Mouse (Mus musculus): ENCODE data around the gene Il18r1. TPM values are rescaled to one million over a fixed set of nuclear protein-coding genes. Genes with fewer than 3 reads are reported as not detected.

Il18r1 gene
- not detected in 2 replicates for polyA plus RNA-seq (2016; fragmentation: Nextera tagmentation; extraction: Ambion mirVana)

DNA sequence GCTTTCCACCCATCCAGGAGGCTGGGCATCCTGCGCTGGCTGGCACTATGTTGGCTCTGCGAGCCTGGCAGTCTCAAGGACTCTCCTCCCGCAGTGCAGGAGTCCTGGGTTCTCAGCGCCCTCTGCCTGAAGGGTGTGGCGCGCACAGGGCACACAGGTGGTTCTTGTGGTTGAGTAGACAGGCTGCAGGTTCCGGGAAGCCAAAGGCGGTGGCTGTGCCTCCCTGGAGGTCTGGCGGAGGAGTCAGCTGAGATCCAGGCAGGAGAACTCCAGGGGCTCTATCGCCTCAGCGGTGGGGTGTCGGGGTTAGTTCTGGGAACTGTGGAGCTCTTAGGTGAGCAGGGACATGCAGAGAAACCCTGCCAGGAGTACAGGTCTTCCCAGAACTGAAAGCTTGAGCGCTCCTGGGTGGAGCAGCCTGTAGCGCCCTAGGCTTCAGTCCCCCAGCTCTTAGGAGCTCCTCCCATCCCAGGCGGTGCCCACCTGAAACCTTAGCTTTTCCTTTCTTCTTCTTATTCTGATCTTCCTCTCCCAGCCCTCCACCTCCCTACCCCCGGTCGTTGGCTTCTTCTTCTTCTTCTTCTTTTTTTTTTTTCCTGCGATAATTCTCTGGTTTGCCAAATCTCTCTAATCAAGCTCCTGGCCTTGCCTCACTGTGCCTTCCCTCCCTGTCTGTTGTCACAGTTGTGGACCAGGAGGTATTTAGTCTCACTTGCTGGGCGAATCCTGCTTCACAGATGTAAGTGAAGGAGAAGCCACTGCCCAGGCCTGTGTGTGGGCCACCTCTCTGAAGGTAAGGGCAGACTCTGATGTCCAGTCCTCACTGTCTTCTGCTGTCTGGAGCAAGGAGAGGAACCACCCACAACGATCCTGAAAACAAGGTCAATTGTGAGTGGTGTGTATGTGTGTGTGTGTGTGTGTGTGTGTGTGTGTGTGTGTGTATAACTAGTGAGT, at the start of gene Il18r1:
Gene Il18r1, plus strand, starts transcription at position 76 of the 954 bp plus-strand sequence.
- peak; percentile 11 for DNase-seq (ENCODE audit: low spot score)
- H3K36me3 ChIP-seq (replicated peaks): no peaks in the 10 kb centered on the region
- H3K9me3 ChIP-seq: no peaks in the 10 kb centered on the region
- no peak within 1 kb of the TSS for H3K4me3 ChIP-seq
- no peaks in the 10 kb centered on the region for H3K27me3 ChIP-seq (replicated peaks; ENCODE audit: low read depth, poor library complexity, severe bottlenecking)
- no peaks in the 10 kb centered on the region for H3K4me1 ChIP-seq
- WGBS: 42% methylated on average over 20 of the region's 20 CpGs
- H3K27ac ChIP-seq (replicated peaks): no peak within 1 kb of the TSS

DNA sequence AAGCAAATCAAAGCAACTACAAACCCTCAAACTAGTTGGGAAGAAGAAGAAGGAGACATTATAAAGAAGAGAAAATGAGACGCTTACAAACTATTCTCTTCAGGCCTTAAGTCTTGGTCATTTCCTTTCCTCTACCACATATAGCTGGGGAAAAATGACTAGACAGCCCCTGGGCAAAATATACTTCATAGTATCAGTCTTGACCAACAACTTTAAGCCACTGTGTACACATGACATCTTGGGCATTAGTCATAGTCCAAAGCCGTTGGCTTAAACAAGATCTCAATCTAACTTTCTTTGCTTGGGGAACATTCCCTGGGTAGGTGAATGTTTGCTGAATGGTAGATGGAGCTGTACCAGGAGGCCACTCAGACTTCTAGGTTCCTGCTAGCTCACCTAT, 48.3 kb upstream of the Il18r1 start:
- H3K27me3 ChIP-seq (replicated peaks; ENCODE audit: low read depth, poor library complexity, severe bottlenecking): no peaks in the 10 kb centered on the region
- no peak overlapping the region for H3K27ac ChIP-seq (replicated peaks)
- WGBS: 90% methylated on average over 2 of the region's 2 CpGs
- no peaks in the 10 kb centered on the region for H3K9me3 ChIP-seq
- no peaks in the 10 kb centered on the region for H3K36me3 ChIP-seq (replicated peaks)
- H3K4me1 ChIP-seq: no peaks in the 10 kb centered on the region
- no peak overlapping the region for H3K4me3 ChIP-seq
- no peak for DNase-seq (ENCODE audit: low spot score)

DNA sequence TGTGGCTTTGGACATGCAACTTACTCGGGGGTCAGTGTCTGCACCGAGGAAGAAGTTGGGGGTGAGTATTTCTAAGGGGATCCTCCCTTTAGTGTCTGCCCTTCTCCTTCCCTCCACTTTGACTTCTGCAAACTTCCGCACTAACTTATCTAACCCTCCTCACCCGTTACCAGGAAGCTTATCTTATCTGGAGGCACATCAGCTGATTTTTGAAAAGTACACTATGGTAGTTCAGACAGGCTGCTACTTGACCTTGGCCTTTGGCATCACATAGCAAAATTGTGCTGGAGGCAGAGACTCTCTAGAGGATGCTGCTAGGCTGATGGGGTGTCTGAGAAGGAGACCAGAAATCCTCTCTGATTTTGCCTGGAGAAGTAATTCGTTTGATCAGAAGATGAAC, 46.8 kb upstream of the Il18r1 start:
- no peak overlapping the region for H3K4me3 ChIP-seq
- WGBS: 73% methylated on average over 5 of the region's 5 CpGs
- no peak for DNase-seq (ENCODE audit: low spot score)

DNA sequence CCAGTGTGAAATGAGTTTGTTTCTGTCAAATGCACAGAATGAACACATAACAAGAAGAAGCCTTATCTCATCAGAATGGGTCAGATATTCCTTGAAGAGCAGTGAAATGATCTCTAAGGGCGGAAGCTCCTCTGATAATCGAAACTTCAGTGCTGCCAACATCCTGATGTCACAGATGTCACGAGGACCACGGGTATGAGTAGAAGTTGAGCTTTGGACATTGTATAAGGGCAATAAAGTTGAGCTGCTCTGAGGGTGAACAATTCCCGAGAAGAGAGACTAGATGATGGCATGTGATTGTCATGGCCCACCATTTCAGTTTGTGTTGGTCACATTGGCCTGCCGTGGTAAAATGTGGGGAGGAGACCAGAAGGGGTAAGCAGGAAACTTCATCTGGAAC, 41.5 kb upstream of the Il18r1 start:
- Histone ChIP-seq H3K4me1 (no peaks in the 10 kb centered on the region), H3K4me3 (no peak overlapping the region), H3K36me3 (replicated peaks) (no peaks in the 10 kb centered on the region), H3K9me3 (no peaks in the 10 kb centered on the region), H3K27ac (replicated peaks) (no peak overlapping the region), H3K27me3 (replicated peaks; ENCODE audit: low read depth, poor library complexity, severe bottlenecking) (no peaks in the 10 kb centered on the region)
- 88% methylated on average over 6 of the region's 6 CpGs for WGBS
- DNase-seq (ENCODE audit: low spot score): no peak

More for the DNA sequence above, 46.8 kb upstream of the Il18r1 start:
- H3K36me3 ChIP-seq (replicated peaks): no peaks in the 10 kb centered on the region
- H3K27ac ChIP-seq (replicated peaks): no peak overlapping the region
- no peaks in the 10 kb centered on the region for H3K27me3 ChIP-seq (replicated peaks; ENCODE audit: low read depth, poor library complexity, severe bottlenecking)
- H3K9me3 ChIP-seq: no peaks in the 10 kb centered on the region
- no peaks in the 10 kb centered on the region for H3K4me1 ChIP-seq

DNA sequence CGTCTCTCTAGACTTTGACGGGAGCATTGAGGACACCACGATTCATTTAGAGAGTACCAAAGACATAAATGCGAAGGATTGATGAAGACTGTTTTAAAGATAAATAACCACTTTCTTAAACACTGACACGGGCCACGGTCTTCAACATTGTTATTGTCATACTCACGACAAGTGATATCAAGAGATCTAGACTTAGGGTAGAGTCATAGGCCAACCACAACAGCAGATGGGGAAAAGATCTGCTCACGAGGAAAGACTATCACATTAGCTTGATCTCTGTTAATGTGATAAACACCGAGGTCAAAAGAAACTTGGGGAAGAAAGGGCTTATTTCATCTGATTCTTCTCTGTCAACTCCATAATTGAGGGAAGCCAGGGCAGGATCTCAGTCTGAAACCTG, 38.1 kb upstream of the Il18r1 start:
- no peak for DNase-seq (ENCODE audit: low spot score)
- no peaks in the 10 kb centered on the region for H3K27me3 ChIP-seq (replicated peaks; ENCODE audit: low read depth, poor library complexity, severe bottlenecking)
- WGBS: 90% methylated on average over 9 of the region's 9 CpGs
- H3K9me3 ChIP-seq: no peaks in the 10 kb centered on the region
- H3K27ac ChIP-seq (replicated peaks): no peak overlapping the region
- no peak overlapping the region for H3K4me3 ChIP-seq
- H3K36me3 ChIP-seq (replicated peaks): no peaks in the 10 kb centered on the region
- no peaks in the 10 kb centered on the region for H3K4me1 ChIP-seq

GRCm38 (mm10) chr1:40427901-40428300, 37.5 kb upstream of the Il18r1 start:
- DNase-seq (ENCODE audit: low spot score): no peak
- WGBS: 87% methylated on average over 1 of the region's 1 CpGs
- Histone ChIP-seq H3K36me3 (replicated peaks) (no peaks in the 10 kb centered on the region), H3K9me3 (no peaks in the 10 kb centered on the region), H3K27ac (replicated peaks) (no peak overlapping the region), H3K4me3 (no peak overlapping the region), H3K4me1 (no peaks in the 10 kb centered on the region), H3K27me3 (replicated peaks; ENCODE audit: low read depth, poor library complexity, severe bottlenecking) (no peaks in the 10 kb centered on the region)

GRCm38 (mm10) chr1:40428910-40429675, 36.3 kb upstream of the Il18r1 start, which contains the start of gene Il1rl1:
Gene Il1rl1, plus strand, starts transcription at chr1:40429570.
- WGBS: 78% methylated on average over 5 of the region's 5 CpGs
- H3K27me3 ChIP-seq (replicated peaks; ENCODE audit: low read depth, poor library complexity, severe bottlenecking): no peaks in the 10 kb centered on the region
- H3K36me3 ChIP-seq (replicated peaks): no peaks in the 10 kb centered on the region
- no peaks in the 10 kb centered on the region for H3K4me1 ChIP-seq
- no peaks in the 10 kb centered on the region for H3K9me3 ChIP-seq
- DNase-seq (ENCODE audit: low spot score): no peak
- H3K4me3 ChIP-seq: no peak within 1 kb of the TSS
- H3K27ac ChIP-seq (replicated peaks): no peak within 1 kb of the TSS

GRCm38 (mm10) chr1:40430143-40430834, 35.1 kb upstream of the Il18r1 start:
- WGBS: 78% methylated on average over 4 of the region's 4 CpGs
- H3K36me3 ChIP-seq (replicated peaks): no peaks in the 10 kb centered on the region
- no peaks in the 10 kb centered on the region for H3K27me3 ChIP-seq (replicated peaks; ENCODE audit: low read depth, poor library complexity, severe bottlenecking)
- DNase-seq (ENCODE audit: low spot score): no peak
- no peaks in the 10 kb centered on the region for H3K4me1 ChIP-seq
- H3K9me3 ChIP-seq: no peaks in the 10 kb centered on the region
- no peak overlapping the region for H3K4me3 ChIP-seq
- no peak overlapping the region for H3K27ac ChIP-seq (replicated peaks)

DNA sequence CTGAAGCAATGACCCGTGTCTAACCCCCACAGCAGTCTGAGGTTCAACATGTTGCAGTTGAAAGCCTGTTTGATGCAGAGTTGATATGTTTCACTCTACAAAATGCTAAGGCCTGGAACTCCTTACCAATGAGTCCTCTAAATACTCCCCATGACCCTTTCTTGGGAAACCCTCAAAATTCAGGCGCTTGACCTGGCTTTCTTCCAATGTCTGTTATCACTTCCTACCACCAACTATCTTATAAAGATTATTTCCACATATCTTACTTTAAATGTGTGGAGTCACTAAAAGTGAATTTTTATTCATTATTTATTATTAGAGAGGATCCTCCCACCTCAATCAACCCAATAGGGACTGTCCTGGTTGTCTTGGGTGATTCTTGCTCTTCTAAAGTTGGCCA, 33.2 kb upstream of the Il18r1 start:
- no peak overlapping the region for H3K4me3 ChIP-seq
- H3K9me3 ChIP-seq: no peaks in the 10 kb centered on the region
- H3K36me3 ChIP-seq (replicated peaks): no peaks in the 10 kb centered on the region
- H3K4me1 ChIP-seq: peaks cover 5% of the 10 kb centered on the region
- no peak overlapping the region for H3K27ac ChIP-seq (replicated peaks)
- DNase-seq (ENCODE audit: low spot score): no peak
- 89% methylated on average over 2 of the region's 2 CpGs for WGBS
- no peaks in the 10 kb centered on the region for H3K27me3 ChIP-seq (replicated peaks; ENCODE audit: low read depth, poor library complexity, severe bottlenecking)

DNA sequence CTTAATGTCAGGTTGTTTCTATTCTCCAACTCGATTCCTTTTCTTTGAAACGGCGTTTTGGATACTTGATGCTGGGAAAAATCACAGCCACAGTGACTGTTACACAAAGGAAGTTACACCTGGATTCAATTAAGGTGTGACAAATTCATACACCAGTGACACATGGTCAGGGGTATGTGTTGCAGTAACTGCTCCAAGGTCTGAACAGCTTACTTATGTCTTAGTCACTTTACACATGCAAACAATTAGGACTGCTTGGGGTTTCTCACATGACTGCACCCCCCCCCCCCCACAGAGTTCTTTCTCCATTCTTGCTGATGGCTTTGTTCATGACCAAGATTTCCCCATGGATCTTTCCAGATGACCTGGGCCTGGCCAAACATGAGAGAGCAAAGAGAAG, 29.4 kb upstream of the Il18r1 start:
- WGBS: 49% methylated on average over 3 of the region's 3 CpGs
- no peak overlapping the region; the same call in 1 of the 2 replicates for H3K27ac ChIP-seq (replicated peaks)
- H3K4me3 ChIP-seq: no peak overlapping the region
- H3K9me3 ChIP-seq: no peaks in the 10 kb centered on the region
- peak; percentile 38 for DNase-seq (ENCODE audit: low spot score)
- peaks cover 5% of the 10 kb centered on the region for H3K4me1 ChIP-seq
- H3K27me3 ChIP-seq (replicated peaks; ENCODE audit: low read depth, poor library complexity, severe bottlenecking): no peaks in the 10 kb centered on the region
- H3K36me3 ChIP-seq (replicated peaks): no peaks in the 10 kb centered on the region

DNA sequence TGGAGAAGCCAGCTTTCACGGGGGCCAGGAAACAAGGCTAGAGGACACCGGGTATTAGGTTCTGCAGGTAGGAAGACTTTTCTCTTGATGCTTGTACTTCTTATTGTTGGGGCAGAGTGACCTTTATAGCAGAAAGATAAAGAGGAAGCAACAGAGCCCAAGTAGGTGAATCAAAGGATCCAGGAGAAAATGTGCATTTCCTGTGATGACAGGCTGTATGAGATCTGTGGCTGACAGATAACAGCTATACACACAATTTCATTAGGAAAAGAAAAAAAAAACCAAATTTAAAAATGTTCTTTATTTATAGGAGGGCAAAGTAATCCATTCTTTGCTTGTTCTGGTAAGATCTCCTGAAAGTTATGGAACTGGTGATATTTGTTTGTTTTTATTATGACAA, 28.0 kb upstream of the Il18r1 start:
- 94% methylated on average over 2 of the region's 2 CpGs for WGBS
- no peaks in the 10 kb centered on the region for H3K27me3 ChIP-seq (replicated peaks; ENCODE audit: low read depth, poor library complexity, severe bottlenecking)
- no peak overlapping the region for H3K27ac ChIP-seq (replicated peaks)
- peaks cover 5% of the 10 kb centered on the region for H3K4me1 ChIP-seq
- DNase-seq (ENCODE audit: low spot score): no peak
- no peaks in the 10 kb centered on the region for H3K36me3 ChIP-seq (replicated peaks)
- no peaks in the 10 kb centered on the region for H3K9me3 ChIP-seq
- H3K4me3 ChIP-seq: no peak overlapping the region

DNA sequence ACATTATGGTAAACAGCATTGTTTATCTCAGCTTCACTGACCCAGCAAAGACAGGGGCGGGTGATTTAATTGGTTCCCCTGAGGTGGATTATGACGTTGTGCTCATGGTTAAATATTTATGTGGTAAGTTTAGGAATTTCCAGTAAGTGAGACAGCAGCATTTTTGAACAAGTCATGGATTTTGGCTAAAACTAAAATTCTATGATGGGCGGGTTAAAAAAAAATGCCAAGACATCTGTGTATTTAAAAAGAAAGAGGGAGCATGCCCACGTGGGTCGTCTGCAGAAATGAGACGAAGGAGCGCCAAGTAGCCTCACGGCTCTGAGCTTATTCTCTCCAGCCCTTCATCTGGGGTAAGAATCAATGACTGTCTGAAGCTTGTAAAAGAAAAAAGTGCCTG, 25.8 kb upstream of the Il18r1 start:
- no peaks in the 10 kb centered on the region for H3K27me3 ChIP-seq (replicated peaks; ENCODE audit: low read depth, poor library complexity, severe bottlenecking)
- 83% methylated on average over 8 of the region's 8 CpGs for WGBS
- H3K4me3 ChIP-seq: no peak overlapping the region
- H3K4me1 ChIP-seq: peaks cover 5% of the 10 kb centered on the region
- no peaks in the 10 kb centered on the region for H3K9me3 ChIP-seq
- H3K27ac ChIP-seq (replicated peaks): no peak overlapping the region
- DNase-seq (ENCODE audit: low spot score): no peak
- H3K36me3 ChIP-seq (replicated peaks): no peaks in the 10 kb centered on the region
